Mouse (Mus musculus) ovary, postnatal 14 days (tissue): ENCODE data around the gene Asap3.

ENCODE experiments used
- DNase-seq: peaks from one replicate; pipeline ENCODE4 v3.0.0; 2022; ENCODE audit warnings: low spot score

Gene Asap3

GRCm38 (mm10) chr4:136181367-136181766, 24.8 kb upstream of the Asap3 start:
- DNase-seq = no peak

- no peak for DNase-seq
These were observed 20.8 kb upstream of the Asap3 start for GRCm38 (mm10) chr4:136185375-136185774.

GRCm38 (mm10) chr4:136186315-136186714, 19.9 kb upstream of the Asap3 start:
- DNase-seq = no peak

GRCm38 (mm10) chr4:136186739-136187472, 19.3 kb upstream of the Asap3 start:
- DNase-seq = no peak

GRCm38 (mm10) chr4:136188973-136189737, 17.0 kb upstream of the Asap3 start:
- no peak for DNase-seq

DNA sequence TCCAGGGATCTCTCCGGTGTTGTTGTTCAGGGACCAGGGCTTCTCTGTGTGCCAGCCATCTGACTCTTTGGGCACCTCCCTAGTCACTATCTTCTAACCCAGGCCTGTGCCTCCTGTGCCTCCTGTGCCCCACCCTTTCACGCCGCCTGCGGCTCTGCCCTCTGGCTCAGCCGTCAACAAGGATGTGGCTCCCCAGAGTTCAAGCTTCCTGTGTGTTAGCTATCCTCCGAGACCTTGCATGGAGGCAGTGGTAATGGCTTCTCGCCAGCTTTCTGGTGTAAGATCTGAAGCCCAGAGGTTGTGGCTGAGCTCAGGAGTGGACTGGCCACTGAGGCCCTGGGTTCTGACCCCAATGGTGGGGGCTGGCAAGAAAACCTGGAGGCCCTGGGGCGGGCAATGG, 16.3 kb upstream of the Asap3 start:
- no peak for DNase-seq

- no peak for DNase-seq
These were observed 12.6 kb upstream of the Asap3 start for GRCm38 (mm10) chr4:136193571-136193970.

- DNase-seq = no peak
These were observed 11.1 kb upstream of the Asap3 start for GRCm38 (mm10) chr4:136195029-136195428.

DNA sequence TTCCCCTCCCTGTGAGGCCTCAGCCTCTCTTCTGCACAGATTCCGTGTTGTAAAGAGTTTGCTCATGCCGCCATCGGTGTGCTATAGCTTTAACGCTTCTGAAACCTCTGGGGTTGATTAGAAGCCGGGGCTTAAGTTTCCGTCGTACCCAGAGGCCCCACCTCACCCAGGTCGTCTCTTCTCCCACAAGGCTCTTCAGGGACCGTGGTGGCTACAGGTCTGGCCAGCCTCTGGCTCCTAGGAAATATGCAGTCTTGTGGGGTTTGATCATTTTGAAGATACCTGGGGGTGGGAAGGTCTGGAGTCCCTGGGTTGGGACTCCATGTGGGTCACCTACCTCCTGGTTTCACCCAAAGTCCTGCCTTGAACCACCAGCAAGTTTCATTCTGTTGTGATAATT, 10.5 kb upstream of the Asap3 start:
- DNase-seq = no peak

GRCm38 (mm10) chr4:136196201-136196600, 10.0 kb upstream of the Asap3 start:
- no peak for DNase-seq

DNA sequence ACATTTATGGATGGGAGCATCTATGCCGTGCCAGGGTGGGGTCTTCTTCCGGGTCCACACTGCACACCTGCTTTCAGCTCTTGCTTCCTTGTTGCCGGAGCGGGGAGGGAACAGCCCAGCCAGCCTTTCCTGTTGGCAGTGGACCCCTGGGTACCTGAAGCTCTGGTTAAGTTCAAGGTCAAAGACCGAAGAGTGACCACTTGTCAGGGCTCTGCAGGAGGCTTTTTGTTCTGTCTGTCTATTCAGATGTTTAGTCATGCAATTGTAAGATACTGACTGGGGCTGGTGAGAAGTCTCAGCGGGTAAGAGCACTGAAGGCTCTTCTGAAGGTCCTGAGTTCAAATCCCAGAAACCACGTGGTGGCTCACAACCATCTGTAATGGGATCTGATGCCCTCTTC, 7.3 kb upstream of the Asap3 start:
- DNase-seq = no peak

DNA sequence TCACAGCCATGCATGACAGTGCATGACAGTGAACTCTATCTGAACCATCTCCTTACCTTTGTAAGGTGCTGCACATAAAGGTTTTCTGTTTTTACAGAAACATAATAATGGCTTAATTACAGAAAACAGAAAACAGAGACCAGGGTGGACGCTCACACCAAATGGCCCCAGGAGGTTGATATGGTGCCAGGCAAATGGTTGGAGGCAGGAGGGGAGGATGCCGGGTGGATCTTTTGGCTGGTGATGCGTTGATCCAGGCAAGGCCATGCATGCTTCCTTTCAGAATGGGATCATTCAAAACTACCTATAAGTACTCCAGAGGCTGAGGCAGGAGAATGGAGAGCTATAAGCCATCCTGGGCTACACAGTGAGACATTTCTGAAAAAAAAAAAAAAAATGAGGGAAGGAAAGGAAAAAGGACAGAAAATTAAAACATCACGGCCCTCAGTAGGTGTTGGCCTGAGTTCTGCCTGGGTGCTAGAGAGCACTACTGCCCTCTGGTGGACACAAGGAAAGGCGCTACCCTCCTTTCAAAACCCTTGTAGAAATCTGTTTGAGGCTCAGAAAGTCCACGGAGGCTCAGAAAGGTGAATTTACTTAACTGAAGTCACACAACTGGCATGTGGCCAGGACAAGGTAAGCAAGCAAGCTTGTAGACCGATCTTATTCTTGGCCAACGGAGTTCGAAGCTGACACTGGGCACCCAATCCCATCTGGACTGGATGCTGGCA, 6.4 kb upstream of the Asap3 start:
- DNase-seq = no peak

- DNase-seq = peak; percentile 75
These were observed 3.7 kb upstream of the Asap3 start for GRCm38 (mm10) chr4:136202509-136202908.

GRCm38 (mm10) chr4:136204775-136205174, 1.4 kb upstream of the Asap3 start:
- DNase-seq = no peak

- no peak for DNase-seq
These were observed 778 bp downstream of the Asap3 start for GRCm38 (mm10) chr4:136206943-136207342.

DNA sequence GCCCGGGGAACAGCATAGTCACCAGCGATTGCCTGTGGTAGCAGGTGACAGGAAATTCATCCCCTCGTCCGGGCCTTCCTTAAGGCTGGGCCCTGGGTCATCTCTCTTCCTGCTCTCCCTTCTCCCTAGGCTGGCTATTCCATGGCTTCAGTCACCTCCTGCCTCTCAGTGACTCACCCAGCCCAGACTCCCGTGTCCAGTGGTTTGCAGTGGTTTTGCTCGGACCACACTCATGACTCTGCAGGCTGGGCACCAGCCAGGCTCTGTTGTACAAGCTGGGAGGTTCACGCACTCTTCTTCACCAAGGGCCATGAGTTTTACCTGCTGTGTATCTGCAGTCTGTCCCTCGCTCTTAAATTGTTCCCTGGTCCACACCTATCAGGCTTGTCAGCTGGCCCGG, 4.8 kb downstream of the Asap3 start:
- no peak for DNase-seq

DNA sequence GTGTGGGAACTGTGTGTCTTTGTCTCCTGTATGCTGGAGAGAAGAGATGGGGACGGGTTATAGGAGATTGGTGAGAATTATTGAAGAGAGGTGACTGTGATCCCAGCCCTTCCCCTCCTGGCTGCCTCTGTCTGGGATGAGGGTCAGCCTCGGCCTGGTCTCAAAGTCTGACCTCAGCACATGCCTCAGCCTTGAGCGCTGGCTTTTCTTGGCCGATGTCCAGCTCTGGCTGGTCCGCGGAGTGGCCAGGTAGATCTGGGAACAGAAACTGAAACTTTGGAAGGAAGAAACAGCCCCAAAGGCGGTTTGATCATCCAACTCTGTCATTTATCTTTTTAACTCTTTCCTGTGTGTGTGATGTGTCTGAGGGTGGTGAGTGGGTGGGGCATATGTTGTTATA, 7.5 kb downstream of the Asap3 start:
- no peak for DNase-seq

DNA sequence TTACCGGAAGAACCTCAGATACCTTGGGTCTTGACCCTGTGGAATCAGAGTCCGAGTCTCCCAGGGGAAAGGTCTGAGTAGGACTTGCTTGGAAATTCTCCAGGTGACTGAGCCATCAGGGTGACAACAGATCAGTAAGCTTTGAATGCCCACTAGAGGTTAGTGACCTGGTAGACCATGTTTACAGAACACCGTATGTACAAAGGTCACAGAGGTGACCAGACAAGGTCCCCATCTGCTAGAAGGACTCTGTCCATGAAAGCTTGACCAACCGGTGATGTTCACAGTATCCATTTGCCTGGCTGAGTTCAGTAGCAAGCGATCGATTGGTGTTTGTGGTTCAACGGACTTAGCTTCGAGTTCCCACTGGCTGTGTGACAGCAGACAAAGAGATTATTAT, 8.7 kb downstream of the Asap3 start:
- no peak for DNase-seq

DNA sequence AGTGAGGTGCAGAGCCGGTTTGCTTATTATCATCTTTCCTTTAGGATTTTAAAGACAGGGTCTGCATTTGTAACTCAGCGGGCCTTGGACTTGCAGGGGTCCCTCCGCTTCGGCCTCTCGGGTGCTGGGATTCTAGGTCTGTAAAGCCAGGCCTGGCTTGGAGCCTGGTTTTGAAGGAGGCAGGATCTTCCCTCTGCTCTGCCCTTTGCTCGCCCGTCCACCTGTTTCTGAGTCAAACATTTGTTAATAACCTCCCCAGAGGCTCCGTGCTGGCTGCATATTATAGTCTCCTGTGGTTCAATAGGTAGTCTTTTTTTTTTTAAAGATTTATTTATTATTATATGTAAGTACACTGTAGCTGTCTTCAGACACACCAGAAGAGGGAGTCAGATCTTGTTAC, 9.4 kb downstream of the Asap3 start:
- no peak for DNase-seq

- no peak for DNase-seq
These were observed 10.9 kb downstream of the Asap3 start for GRCm38 (mm10) chr4:136217063-136217462.

DNA sequence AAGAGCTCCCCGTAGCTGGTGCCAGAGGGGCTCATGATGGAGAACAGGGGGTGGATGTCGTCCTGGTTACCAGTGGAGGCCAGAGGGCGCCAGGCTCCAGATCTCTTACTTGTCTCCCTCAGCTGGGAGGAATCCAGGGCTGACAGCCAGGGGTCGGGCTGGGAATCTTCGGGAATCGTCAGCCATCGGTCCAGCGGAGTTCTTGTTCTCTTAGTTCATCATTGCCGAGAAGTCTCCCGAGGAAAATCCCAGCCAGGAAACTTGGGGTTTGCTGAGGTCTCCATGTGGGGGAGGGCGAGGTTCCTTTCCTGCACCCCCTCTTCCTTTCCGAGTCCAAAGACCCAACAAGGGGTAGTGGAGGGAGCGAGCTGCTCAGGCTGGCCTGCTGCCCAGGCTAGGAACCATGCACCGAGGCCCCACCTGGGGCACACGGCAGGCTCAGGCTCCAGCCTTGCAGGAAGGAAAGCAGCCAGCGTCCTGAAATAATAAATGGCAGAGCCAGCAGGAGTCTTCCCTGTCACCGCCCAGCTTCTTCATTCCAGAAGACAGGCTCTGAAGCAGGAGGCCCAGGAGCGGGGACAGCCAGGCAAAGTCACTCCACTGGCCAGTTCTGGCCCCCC, 12.5 kb downstream of the Asap3 start:
- peak; percentile 69 for DNase-seq

- DNase-seq = no peak
These were observed 14.1 kb downstream of the Asap3 start for GRCm38 (mm10) chr4:136220133-136220775.
